Mouse (Mus musculus) urinary bladder, postnatal 4 days (tissue): ENCODE results near the gene Clstn2.

ENCODE experiments used
- DNase-seq, 2 experiments: peaks; one replicate each; pipeline ENCODE4 v3.0.0; 2021 to 2022; ENCODE audit warnings: low spot score in 2 of 2

Clstn2 gene

GRCm38 (mm10) chr9:97679106-97679505 is 353.9 kb downstream of the Clstn2 start:
- DNase-seq, result no peak

GRCm38 (mm10) chr9:97677075-97677474 is 355.9 kb downstream of the Clstn2 start:
- DNase-seq, result no peak

- no peak for DNase-seq
Measured at GRCm38 (mm10) chr9:97672681-97673080, 360.3 kb downstream of the Clstn2 start.

- DNase-seq, result no peak
Measured at GRCm38 (mm10) chr9:97672224-97672623, 360.8 kb downstream of the Clstn2 start.

GRCm38 (mm10) chr9:97670666-97671065 is 362.3 kb downstream of the Clstn2 start:
- DNase-seq, result no peak

GRCm38 (mm10) chr9:97660989-97661388 is 372.0 kb downstream of the Clstn2 start:
- no peak for DNase-seq

GRCm38 (mm10) chr9:97658736-97659135 is 374.2 kb downstream of the Clstn2 start:
- no peak for DNase-seq

GRCm38 (mm10) chr9:97648409-97648808 is 384.6 kb downstream of the Clstn2 start:
- no peak for DNase-seq

GRCm38 (mm10) chr9:97645746-97646145 is 387.2 kb downstream of the Clstn2 start:
- no peak for DNase-seq

GRCm38 (mm10) chr9:97642396-97642795 is 390.6 kb downstream of the Clstn2 start:
- DNase-seq, result no peak

GRCm38 (mm10) chr9:97639967-97640549 is 392.9 kb downstream of the Clstn2 start:
- DNase-seq, result no peak

GRCm38 (mm10) chr9:97638683-97639354 is 394.2 kb downstream of the Clstn2 start:
- DNase-seq, result no peak

GRCm38 (mm10) chr9:97635351-97635750 is 397.6 kb downstream of the Clstn2 start:
- no peak for DNase-seq

- no peak for DNase-seq
Measured at GRCm38 (mm10) chr9:97634831-97635230, 398.1 kb downstream of the Clstn2 start.

- no peak for DNase-seq
Measured at GRCm38 (mm10) chr9:97629180-97629579, 403.8 kb downstream of the Clstn2 start.

GRCm38 (mm10) chr9:97628361-97628908 is 404.5 kb downstream of the Clstn2 start:
- DNase-seq, result no peak

- DNase-seq, result no peak
Measured at GRCm38 (mm10) chr9:97627916-97628315, 405.1 kb downstream of the Clstn2 start.

- no peak for DNase-seq
Measured at GRCm38 (mm10) chr9:97610566-97610965, 422.4 kb downstream of the Clstn2 start.

- DNase-seq, result no peak
Measured at GRCm38 (mm10) chr9:97603729-97604128, 429.3 kb downstream of the Clstn2 start.

GRCm38 (mm10) chr9:97602476-97602875 is 430.5 kb downstream of the Clstn2 start:
- no peak for DNase-seq

GRCm38 (mm10) chr9:97599006-97599405 is 434.0 kb downstream of the Clstn2 start:
- no peak for DNase-seq

- DNase-seq, result no peak
Measured at GRCm38 (mm10) chr9:97590712-97591111, 442.3 kb downstream of the Clstn2 start.

GRCm38 (mm10) chr9:97570881-97571280 is 462.1 kb downstream of the Clstn2 start:
- no peak for DNase-seq
